Mouse (Mus musculus): ENCODE measurements around the gene Ankdd1a. TPM values are rescaled to one million over a fixed set of nuclear protein-coding genes. Genes with fewer than 3 reads are reported as not detected.
A peak's percentile ranks its signal among the peaks of the same experiment; 100 is the strongest.

Ankdd1a gene
- polyA plus RNA-seq, 1 experiment from 2014 or later = 0.14 TPM

GRCm38 (mm10) chr9:65520505-65520876, 498 bp upstream of the Ankdd1a start:
- Histone ChIP-seq H3K4me1 (replicated peaks; ENCODE audit: insufficient read depth, low read length) (peaks cover 12% of the 10 kb centered on the region; the same call in 1 of the 2 replicates), H3K36me3 (ENCODE audit: insufficient read depth, low read length) (no peaks in the 10 kb centered on the region), H3K4me2 (ENCODE audit: low read length) (peak overlapping the region; percentile 56), H3K9me3 (replicated peaks; ENCODE audit: low read length) (no peaks in the 10 kb centered on the region), H3K4me3 (replicated peaks; ENCODE audit: low read depth, low read length) (peak overlapping the region; percentile 14; the same call in 1 of the 2 replicates), H3K27ac (no peak overlapping the region), H3K27me3 (ENCODE audit: insufficient read depth, low read length) (no peaks in the 10 kb centered on the region), H3K9ac (ENCODE audit: low read depth, low read length) (0 out of 2 replicates have a peak overlapping the region, but pooled peaks have one; percentile 3)
- TF ChIP-seq CTCF (IDR thresholded peaks at IDR 0.05; ENCODE audit: low read depth) = no peak
- 13% methylated on average over 11 of the region's 11 CpGs for WGBS
- no peak for DNase-seq (ENCODE audit: low spot score)
- no peak for ATAC-seq (replicated peaks; ENCODE audit: low FRiP score, low read depth)

- 58% methylated on average over 3 of the region's 3 CpGs for WGBS
- TF ChIP-seq CTCF (IDR thresholded peaks at IDR 0.05; ENCODE audit: low read depth) = no peak
- H3K4me3 ChIP-seq (replicated peaks; ENCODE audit: low read depth, low read length) = no peak overlapping the region
- no peak overlapping the region for H3K9ac ChIP-seq (ENCODE audit: low read depth, low read length)
- H3K9me3 ChIP-seq (replicated peaks; ENCODE audit: low read length) = no peaks in the 10 kb centered on the region
- no peak overlapping the region for H3K27ac ChIP-seq
- ATAC-seq (replicated peaks; ENCODE audit: low FRiP score, low read depth) = no peak
- no peaks in the 10 kb centered on the region for H3K27me3 ChIP-seq (ENCODE audit: insufficient read depth, low read length)
- peaks cover 2% of the 10 kb centered on the region; the same call in 1 of the 2 replicates for H3K4me1 ChIP-seq (replicated peaks; ENCODE audit: insufficient read depth, low read length)
- no peaks in the 10 kb centered on the region for H3K36me3 ChIP-seq (ENCODE audit: insufficient read depth, low read length)
- no peak for DNase-seq (ENCODE audit: low spot score)
- H3K4me2 ChIP-seq (ENCODE audit: low read length) = no peak overlapping the region
Observed at GRCm38 (mm10) chr9:65514851-65515261, 5.1 kb downstream of the Ankdd1a start.

GRCm38 (mm10) chr9:65514431-65514830, 5.6 kb downstream of the Ankdd1a start:
- 66% methylated on average over 8 of the region's 8 CpGs for WGBS
- no peak for TF ChIP-seq CTCF (IDR thresholded peaks at IDR 0.05; ENCODE audit: low read depth)

GRCm38 (mm10) chr9:65512520-65512919, 7.5 kb downstream of the Ankdd1a start:
- 82% methylated on average over 3 of the region's 3 CpGs for WGBS
- H3K4me3 ChIP-seq (replicated peaks; ENCODE audit: low read depth, low read length) = no peak overlapping the region
- H3K4me2 ChIP-seq (ENCODE audit: low read length) = no peak overlapping the region
- DNase-seq (ENCODE audit: low spot score) (no peak), ATAC-seq (replicated peaks; ENCODE audit: low FRiP score, low read depth) (no peak)
- no peaks in the 10 kb centered on the region for H3K9me3 ChIP-seq (replicated peaks; ENCODE audit: low read length)
- TF ChIP-seq CTCF (IDR thresholded peaks at IDR 0.05; ENCODE audit: low read depth) = no peak
- H3K27ac ChIP-seq = no peak overlapping the region
- H3K36me3 ChIP-seq (ENCODE audit: insufficient read depth, low read length) = no peaks in the 10 kb centered on the region
- H3K4me1 ChIP-seq (replicated peaks; ENCODE audit: insufficient read depth, low read length) = no peaks in the 10 kb centered on the region
- no peak overlapping the region for H3K9ac ChIP-seq (ENCODE audit: low read depth, low read length)
- H3K27me3 ChIP-seq (ENCODE audit: insufficient read depth, low read length) = no peaks in the 10 kb centered on the region

More at GRCm38 (mm10) chr9:65514431-65514830, 5.6 kb downstream of the Ankdd1a start:
- H3K9ac ChIP-seq (ENCODE audit: low read depth, low read length) = no peak overlapping the region
- no peaks in the 10 kb centered on the region for H3K9me3 ChIP-seq (replicated peaks; ENCODE audit: low read length)
- no peaks in the 10 kb centered on the region for H3K27me3 ChIP-seq (ENCODE audit: insufficient read depth, low read length)
- H3K36me3 ChIP-seq (ENCODE audit: insufficient read depth, low read length) = no peaks in the 10 kb centered on the region
- DNase-seq (ENCODE audit: low spot score) = no peak
- no peak for ATAC-seq (replicated peaks; ENCODE audit: low FRiP score, low read depth)
- H3K4me1 ChIP-seq (replicated peaks; ENCODE audit: insufficient read depth, low read length) = no peaks in the 10 kb centered on the region
- H3K27ac ChIP-seq = no peak overlapping the region
- H3K4me3 ChIP-seq (replicated peaks; ENCODE audit: low read depth, low read length) = no peak overlapping the region
- H3K4me2 ChIP-seq (ENCODE audit: low read length) = no peak overlapping the region

GRCm38 (mm10) chr9:65508449-65508848, 11.5 kb downstream of the Ankdd1a start:
- no peaks in the 10 kb centered on the region for H3K36me3 ChIP-seq (ENCODE audit: insufficient read depth, low read length)
- no peak overlapping the region for H3K4me3 ChIP-seq (replicated peaks; ENCODE audit: low read depth, low read length)
- no peak for DNase-seq (ENCODE audit: low spot score)
- H3K9ac ChIP-seq (ENCODE audit: low read depth, low read length) = no peak overlapping the region
- no peak for TF ChIP-seq CTCF (IDR thresholded peaks at IDR 0.05; ENCODE audit: low read depth)
- ATAC-seq (replicated peaks; ENCODE audit: low FRiP score, low read depth) = no peak
- WGBS = 57% methylated on average over 7 of the region's 7 CpGs
- H3K4me1 ChIP-seq (replicated peaks; ENCODE audit: insufficient read depth, low read length) = no peaks in the 10 kb centered on the region
- no peaks in the 10 kb centered on the region for H3K9me3 ChIP-seq (replicated peaks; ENCODE audit: low read length)
- no peaks in the 10 kb centered on the region for H3K27me3 ChIP-seq (ENCODE audit: insufficient read depth, low read length)
- no peak overlapping the region for H3K27ac ChIP-seq
- no peak overlapping the region for H3K4me2 ChIP-seq (ENCODE audit: low read length)

- H3K4me2 ChIP-seq (ENCODE audit: low read length) = no peak overlapping the region
- H3K27ac ChIP-seq = no peak overlapping the region
- no peaks in the 10 kb centered on the region for H3K36me3 ChIP-seq (ENCODE audit: insufficient read depth, low read length)
- WGBS = 67% methylated on average over 21 of the region's 21 CpGs
- no peak for TF ChIP-seq CTCF (IDR thresholded peaks at IDR 0.05; ENCODE audit: low read depth)
- no peak for ATAC-seq (replicated peaks; ENCODE audit: low FRiP score, low read depth)
- H3K9me3 ChIP-seq (replicated peaks; ENCODE audit: low read length) = no peaks in the 10 kb centered on the region
- H3K4me3 ChIP-seq (replicated peaks; ENCODE audit: low read depth, low read length) = no peak overlapping the region
- H3K4me1 ChIP-seq (replicated peaks; ENCODE audit: insufficient read depth, low read length) = no peaks in the 10 kb centered on the region
- no peak for DNase-seq (ENCODE audit: low spot score)
- H3K9ac ChIP-seq (ENCODE audit: low read depth, low read length) = no peak overlapping the region
- no peaks in the 10 kb centered on the region for H3K27me3 ChIP-seq (ENCODE audit: insufficient read depth, low read length)
Observed at GRCm38 (mm10) chr9:65502721-65503505, 17.1 kb downstream of the Ankdd1a start.

Data from kidney, postnatal 0 days (tissue).